Mouse (Mus musculus) kidney, embryonic 16.5 days (tissue): Measurements from ENCODE around the gene Tnfrsf4. TPM values are rescaled to one million over a fixed set of nuclear protein-coding genes. Genes with fewer than 3 reads are reported as not detected.
A peak's percentile ranks its signal among the peaks of the same experiment; 100 is the strongest.

Experiments used
- ATAC-seq: fragments of 200-750 bp; cut with Nextera tagmentation; 2 replicates; pipeline ENCODE4 v1.8.0; 2017; ENCODE audit warnings: moderate TSS enrichment; ENCODE audit not compliant: low FRiP score, low TSS enrichment
- H3K27ac ChIP-seq: fragments of 300-500 bp; sonication (generic); 2 replicates; pipeline ENCODE4 v1.5.1; 2014; ENCODE audit warnings: low read length
- H3K27me3 ChIP-seq: fragments of 300-500 bp; sonication (generic); 2 replicates; pipeline ENCODE4 v1.6.1; 2014; ENCODE audit warnings: low read length, control low read depth, mixed read lengths; ENCODE audit not compliant: insufficient read depth
- H3K36me3 ChIP-seq: fragments of 300-500 bp; sonication (generic); 2 replicates; pipeline ENCODE4 v1.6.1; 2014; ENCODE audit warnings: low read length, control low read depth, mixed read lengths; ENCODE audit not compliant: insufficient read depth
- H3K4me1 ChIP-seq: fragments of 300-500 bp; sonication (generic); 2 replicates; pipeline ENCODE4 v1.6.1; 2014; ENCODE audit warnings: low read length, control low read depth, mixed read lengths; ENCODE audit not compliant: insufficient read depth
- H3K4me2 ChIP-seq: fragments of 300-500 bp; sonication (generic); replicated peaks from 2 replicates; pipeline ENCODE4 v1.6.1; 2014; ENCODE audit warnings: low read depth, low read length
- H3K4me3 ChIP-seq: fragments of 300-500 bp; sonication (generic); 2 replicates; pipeline ENCODE4 v1.5.1; 2014; ENCODE audit warnings: mild to moderate bottlenecking, low read length
- H3K9ac ChIP-seq: fragments of 300-500 bp; sonication (generic); replicated peaks from 2 replicates; pipeline ENCODE4 v1.6.1; 2014; ENCODE audit warnings: low read length
- H3K9me3 ChIP-seq: fragments of 300-500 bp; sonication (generic); 2 replicates; pipeline ENCODE4 v1.6.1; 2016; ENCODE audit warnings: low read length, control low read depth
- WGBS: fragments of 180-500 bp; shearing (Covaris S2); extraction: QIAGEN DNeasy Blood & Tissue Kit; methylation state at CpG from one replicate; pipeline ENCODE4 v1.1.7; 2014; 5-methylcytosine and 5-hydroxymethylcytosine counted together
- polyA plus RNA-seq: library from polyadenylated mRNA; unstranded; fragments of >200 nt; fragmentation: Nextera tagmentation; extraction: Ambion mirVana; gene quantifications from 2 replicates; pipeline ENCODE4 v1.2.1, GENCODE M21; 2015

The Tnfrsf4 gene
- polyA plus RNA-seq, 1 experiment from 2014 or later = 1.2 TPM

- 90% methylated on average over 7 of the region's 7 CpGs for WGBS
- no peaks in the 10 kb centered on the region for H3K27me3 ChIP-seq
- no peak for ATAC-seq
- no peaks in the 10 kb centered on the region for H3K9me3 ChIP-seq
- peaks cover 7% of the 10 kb centered on the region; the same call in 1 of the 2 replicates for H3K4me1 ChIP-seq
- H3K4me2 ChIP-seq = no peak overlapping the region
- H3K9ac ChIP-seq = no peak overlapping the region
- H3K27ac ChIP-seq = no peak overlapping the region
- H3K36me3 ChIP-seq = peaks cover 17% of the 10 kb centered on the region
- H3K4me3 ChIP-seq = no peak overlapping the region
These were observed 10.5 kb downstream of the Tnfrsf4 start for GRCm38 (mm10) chr4:156024184-156024583.

GRCm38 (mm10) chr4:156026013-156026412, 12.4 kb downstream of the Tnfrsf4 start, which contains the start of gene Tnfrsf18:
Gene Tnfrsf18 (plus strand): TSS chr4:156026164.
- WGBS = 44% methylated on average over 4 of the region's 4 CpGs
- Histone ChIP-seq H3K36me3 (peaks cover 19% of the 10 kb centered on the region), H3K4me1 (peaks cover 16% of the 10 kb centered on the region), H3K9me3 (no peaks in the 10 kb centered on the region), H3K4me2 (no peak within 1 kb of the TSS), H3K4me3 (no peak within 1 kb of the TSS), H3K27ac (no peak within 1 kb of the TSS; the same call in 1 of the 2 replicates), H3K9ac (peak within 1 kb of the TSS; percentile 44; the same call in 1 of the 2 replicates), H3K27me3 (no peaks in the 10 kb centered on the region)
- peak; percentile 49; the same call in 1 of the 2 replicates for ATAC-seq

DNA sequence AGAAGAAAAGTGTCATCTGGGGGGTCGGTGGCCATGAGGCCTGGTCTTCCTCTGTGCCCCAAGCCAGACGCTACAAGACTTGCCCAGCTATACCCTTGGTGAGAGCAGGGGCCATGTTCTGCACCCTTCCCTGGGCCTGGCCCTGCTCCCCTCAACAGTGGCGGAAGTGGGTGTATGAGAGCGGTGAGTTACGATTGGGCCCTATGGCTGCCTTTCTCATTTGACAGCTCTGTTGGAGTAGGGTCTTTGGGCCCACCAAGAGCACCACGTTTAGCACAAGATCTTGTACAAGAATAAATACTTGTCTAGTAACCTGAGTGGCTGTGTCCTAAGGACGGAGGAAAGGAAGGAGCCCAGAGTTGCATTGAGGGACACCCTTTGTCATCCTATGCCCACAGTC, 14.9 kb downstream of the Tnfrsf4 start:
- H3K27ac ChIP-seq = no peak overlapping the region
- no peak for ATAC-seq
- H3K9ac ChIP-seq = no peak overlapping the region
- H3K4me1 ChIP-seq = peaks cover 32% of the 10 kb centered on the region
- no peak overlapping the region for H3K4me3 ChIP-seq
- WGBS = 92% methylated on average over 7 of the region's 7 CpGs
- H3K36me3 ChIP-seq = peaks cover 19% of the 10 kb centered on the region
- H3K4me2 ChIP-seq = no peak overlapping the region
- H3K27me3 ChIP-seq = no peaks in the 10 kb centered on the region
- H3K9me3 ChIP-seq = no peaks in the 10 kb centered on the region

DNA sequence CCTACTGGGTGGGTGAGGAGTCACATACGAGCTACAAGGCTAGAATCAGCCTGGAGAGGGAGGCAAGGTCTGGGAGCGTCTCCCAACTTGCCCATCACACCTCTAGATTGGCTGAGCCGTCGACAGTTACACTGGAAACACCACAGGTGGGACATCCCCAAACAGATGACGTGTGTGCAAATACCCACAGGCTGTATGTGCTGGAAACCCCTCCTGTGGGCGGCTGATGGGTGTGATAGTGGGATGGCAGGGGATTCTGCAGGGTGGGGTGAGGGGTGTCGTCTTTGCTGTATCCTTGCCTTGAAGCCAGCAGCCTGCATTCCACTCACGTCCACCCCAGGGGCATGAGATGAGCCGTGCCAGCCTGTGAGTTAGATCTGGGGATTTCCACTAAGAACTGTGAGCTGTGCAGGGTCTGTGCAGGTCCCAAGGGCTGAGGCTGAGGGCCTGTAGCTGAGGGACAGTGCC, 17.0 kb downstream of the Tnfrsf4 start:
- 61% methylated on average over 9 of the region's 9 CpGs for WGBS
- Histone ChIP-seq H3K9ac (peak overlapping the region; percentile 70), H3K27me3 (peaks cover 3% of the 10 kb centered on the region; the same call in 1 of the 2 replicates), H3K36me3 (peaks cover 19% of the 10 kb centered on the region), H3K9me3 (no peaks in the 10 kb centered on the region), H3K4me1 (peaks cover 37% of the 10 kb centered on the region), H3K27ac (peak overlapping the region; percentile 96), H3K4me2 (peak overlapping the region; percentile 72), H3K4me3 (peak overlapping the region; percentile 67)
- no peak for ATAC-seq

- peak; percentile 27 for ATAC-seq
- 4% methylated on average over 7 of the region's 7 CpGs for WGBS
These were observed 17.6 kb downstream of the Tnfrsf4 start for GRCm38 (mm10) chr4:156031255-156031592.

DNA sequence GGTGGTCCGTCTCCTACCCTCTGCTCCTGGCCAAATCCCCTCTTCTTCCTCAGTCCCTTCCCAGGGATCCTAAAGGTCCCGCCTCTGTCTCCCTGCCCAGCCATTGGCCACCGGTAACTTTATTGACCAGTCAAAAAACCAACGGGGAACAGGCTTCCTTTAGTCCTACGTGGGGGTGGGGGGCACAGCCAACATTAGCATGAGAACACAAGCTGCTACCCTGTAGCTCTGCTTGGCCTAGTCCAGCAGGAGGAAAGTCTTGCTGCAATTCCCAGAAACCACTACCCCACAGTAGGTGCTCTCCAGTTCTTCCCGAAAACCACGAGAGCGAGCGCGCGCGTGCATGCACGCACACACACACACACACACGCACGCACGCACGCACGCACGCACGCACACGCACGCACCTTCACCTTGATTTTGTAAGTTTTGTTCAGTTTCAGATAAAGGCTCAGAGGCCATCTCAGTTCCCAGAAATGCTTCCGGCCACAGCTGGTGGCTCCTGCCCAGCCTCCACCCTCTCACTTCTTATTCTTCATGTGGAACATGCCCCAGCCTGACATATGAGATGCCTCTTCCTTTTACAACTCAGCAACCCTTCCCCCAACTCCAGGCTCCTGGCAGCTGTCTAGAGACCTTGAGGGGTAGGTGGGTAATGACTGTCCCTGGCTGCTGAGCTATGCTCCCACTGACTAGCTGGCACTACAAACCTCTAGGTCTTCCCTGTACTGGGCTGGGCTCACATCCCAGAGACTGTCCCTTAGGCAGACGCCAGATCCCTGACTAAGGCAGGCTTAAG, 18.1 kb downstream of the Tnfrsf4 start:
- peak overlapping the region; percentile 67 for H3K4me3 ChIP-seq
- H3K27ac ChIP-seq = peak overlapping the region; percentile 96
- under 1% methylated on average over 24 of the region's 24 CpGs for WGBS
- H3K4me2 ChIP-seq = peak overlapping the region; percentile 72
- ATAC-seq = peak; percentile 88
- H3K4me1 ChIP-seq = peaks cover 34% of the 10 kb centered on the region
- H3K36me3 ChIP-seq = peaks cover 19% of the 10 kb centered on the region
- H3K9ac ChIP-seq = peak overlapping the region; percentile 70
- peaks cover 8% of the 10 kb centered on the region; the same call in 1 of the 2 replicates for H3K27me3 ChIP-seq
- H3K9me3 ChIP-seq = no peaks in the 10 kb centered on the region

More at GRCm38 (mm10) chr4:156031255-156031592, 17.6 kb downstream of the Tnfrsf4 start:
- Histone ChIP-seq H3K4me2 (peak overlapping the region; percentile 72), H3K9ac (peak overlapping the region; percentile 70), H3K36me3 (peaks cover 19% of the 10 kb centered on the region), H3K4me1 (peaks cover 36% of the 10 kb centered on the region), H3K4me3 (peak overlapping the region; percentile 67), H3K27ac (peak overlapping the region; percentile 96), H3K27me3 (peaks cover 8% of the 10 kb centered on the region; the same call in 1 of the 2 replicates), H3K9me3 (no peaks in the 10 kb centered on the region)

DNA sequence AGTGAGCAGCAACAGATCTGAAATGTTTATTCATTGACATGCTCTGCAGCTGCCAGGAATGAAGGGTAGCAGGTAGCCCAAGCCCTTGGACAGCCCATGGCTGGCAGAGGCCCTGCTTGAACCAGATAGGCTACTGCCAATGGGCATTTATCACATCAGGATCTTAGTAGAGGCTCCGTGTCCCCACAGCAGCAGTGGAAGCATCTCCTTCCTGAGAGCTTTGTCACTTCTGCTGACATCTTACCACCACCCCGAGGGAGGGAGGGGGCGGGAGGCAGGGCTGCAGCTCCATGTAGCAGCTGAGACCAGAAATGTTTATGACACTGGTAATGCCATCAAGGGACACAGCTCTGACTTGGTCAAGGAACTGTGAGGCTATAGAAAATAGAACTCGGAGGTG, 19.2 kb downstream of the Tnfrsf4 start:
- H3K9ac ChIP-seq = peak overlapping the region; percentile 70; the same call in 1 of the 2 replicates
- peaks cover 34% of the 10 kb centered on the region for H3K4me1 ChIP-seq
- no peaks in the 10 kb centered on the region for H3K9me3 ChIP-seq
- H3K4me2 ChIP-seq = no peak overlapping the region
- no peak overlapping the region for H3K4me3 ChIP-seq
- peaks cover 12% of the 10 kb centered on the region for H3K36me3 ChIP-seq
- 84% methylated on average over 4 of the region's 4 CpGs for WGBS
- H3K27ac ChIP-seq = peak overlapping the region; percentile 96
- ATAC-seq = no peak
- H3K27me3 ChIP-seq = peaks cover 8% of the 10 kb centered on the region; the same call in 1 of the 2 replicates

GRCm38 (mm10) chr4:156033476-156034119, 20.0 kb downstream of the Tnfrsf4 start:
- Histone ChIP-seq H3K4me2 (no peak overlapping the region), H3K4me1 (peaks cover 34% of the 10 kb centered on the region), H3K27me3 (peaks cover 8% of the 10 kb centered on the region; the same call in 1 of the 2 replicates), H3K9me3 (no peaks in the 10 kb centered on the region), H3K9ac (no peak overlapping the region), H3K4me3 (no peak overlapping the region), H3K27ac (no peak overlapping the region), H3K36me3 (peaks cover 6% of the 10 kb centered on the region)
- 40% methylated on average over 6 of the region's 6 CpGs for WGBS
- ATAC-seq = no peak

DNA sequence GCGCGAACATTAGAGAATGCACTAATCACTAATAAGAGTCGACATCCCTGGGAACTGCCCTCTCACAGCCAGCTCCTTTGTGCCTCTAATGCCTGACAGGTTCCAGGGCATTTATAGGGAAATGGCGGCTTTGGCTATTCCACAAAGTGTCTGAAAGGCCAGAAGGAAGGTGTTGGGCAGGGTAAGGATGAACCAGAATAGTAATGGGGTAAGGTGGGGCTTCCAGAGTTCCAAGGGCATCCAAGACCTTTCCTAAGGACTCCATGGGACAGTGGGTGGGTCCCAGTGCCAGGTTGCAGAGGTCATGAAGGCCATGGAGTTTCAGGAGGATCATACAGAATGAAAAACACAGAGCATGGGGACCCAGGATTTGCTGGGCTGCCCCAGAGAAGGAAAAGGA, 20.7 kb downstream of the Tnfrsf4 start:
- ATAC-seq = no peak
- H3K4me3 ChIP-seq = no peak overlapping the region; the same call in 1 of the 2 replicates
- no peak overlapping the region for H3K4me2 ChIP-seq

More for the DNA sequence above, 20.7 kb downstream of the Tnfrsf4 start:
- H3K9ac ChIP-seq = no peak overlapping the region
- peaks cover 8% of the 10 kb centered on the region; the same call in 1 of the 2 replicates for H3K27me3 ChIP-seq
- peaks cover 34% of the 10 kb centered on the region for H3K4me1 ChIP-seq
- WGBS = 75% methylated on average over 4 of the region's 4 CpGs
- H3K27ac ChIP-seq = no peak overlapping the region
- peaks cover 3% of the 10 kb centered on the region for H3K36me3 ChIP-seq
- H3K9me3 ChIP-seq = no peaks in the 10 kb centered on the region
